Mouse (Mus musculus): ENCODE data around the gene Mettl26. TPM values are rescaled to one million over a fixed set of nuclear protein-coding genes. Genes with fewer than 3 reads are reported as not detected.

Mettl26 gene
- total RNA-seq, 2 experiments from 2014 or later: 36.3 to 37.7 TPM

GRCm38 (mm10) chr17:25886806-25887205, 11.9 kb downstream of the Mettl26 start:
- no peak for DNase-seq

- no peak for DNase-seq
These were observed 12.6 kb downstream of the Mettl26 start for GRCm38 (mm10) chr17:25887467-25887866.

GRCm38 (mm10) chr17:25888837-25889236, 14.0 kb downstream of the Mettl26 start:
- DNase-seq: no peak

GRCm38 (mm10) chr17:25893975-25894617, 19.2 kb downstream of the Mettl26 start:
- peak; percentile 72 to 74 for DNase-seq

GRCm38 (mm10) chr17:25895415-25895814, 20.5 kb downstream of the Mettl26 start:
- DNase-seq: no peak

- DNase-seq: no peak
These were observed 21.0 kb downstream of the Mettl26 start for GRCm38 (mm10) chr17:25895891-25896290.

- no peak for DNase-seq
These were observed 25.3 kb downstream of the Mettl26 start for GRCm38 (mm10) chr17:25900193-25900592.

- no peak for DNase-seq
These were observed 28.2 kb downstream of the Mettl26 start for GRCm38 (mm10) chr17:25903061-25903460.

GRCm38 (mm10) chr17:25907640-25908039, 32.8 kb downstream of the Mettl26 start:
- no peak for DNase-seq

GRCm38 (mm10) chr17:25911816-25912215, 36.9 kb downstream of the Mettl26 start:
- DNase-seq: no peak

GRCm38 (mm10) chr17:25913186-25913876, 38.5 kb downstream of the Mettl26 start:
- peak; percentile 38 to 54 for DNase-seq

GRCm38 (mm10) chr17:25913877-25914275, 39.0 kb downstream of the Mettl26 start:
- DNase-seq: no peak

- no peak for DNase-seq
These were observed 39.4 kb downstream of the Mettl26 start for GRCm38 (mm10) chr17:25914295-25914694.

GRCm38 (mm10) chr17:25916931-25917647, 42.2 kb downstream of the Mettl26 start:
- no peak for DNase-seq

- no peak for DNase-seq
These were observed 43.3 kb downstream of the Mettl26 start for GRCm38 (mm10) chr17:25918037-25918750.

GRCm38 (mm10) chr17:25919144-25919785, 44.4 kb downstream of the Mettl26 start, which contains the start of gene Rab40c:
TSS of gene Rab40c (minus strand) at chr17:25919727.
- peak; percentile 57 to 64 for DNase-seq

GRCm38 (mm10) chr17:25919786-25920642, 45.1 kb downstream of the Mettl26 start:
- DNase-seq: peak; percentile 100

- no peak for DNase-seq
These were observed 47.2 kb downstream of the Mettl26 start for GRCm38 (mm10) chr17:25922120-25922519.

- DNase-seq: peak; percentile 50 to 71
These were observed 50.5 kb downstream of the Mettl26 start for GRCm38 (mm10) chr17:25925348-25925747.

All from layer of hippocampus, postnatal 36 days (tissue).